Mouse (Mus musculus): Measurements from ENCODE around the gene Fen1. TPM values are rescaled to one million over a fixed set of nuclear protein-coding genes. Genes with fewer than 3 reads are reported as not detected.
A peak's percentile ranks its signal among the peaks of the same experiment; 100 is the strongest.

Fen1 gene
- polyA plus RNA-seq, 1 experiment, result 83.7 TPM

DNA sequence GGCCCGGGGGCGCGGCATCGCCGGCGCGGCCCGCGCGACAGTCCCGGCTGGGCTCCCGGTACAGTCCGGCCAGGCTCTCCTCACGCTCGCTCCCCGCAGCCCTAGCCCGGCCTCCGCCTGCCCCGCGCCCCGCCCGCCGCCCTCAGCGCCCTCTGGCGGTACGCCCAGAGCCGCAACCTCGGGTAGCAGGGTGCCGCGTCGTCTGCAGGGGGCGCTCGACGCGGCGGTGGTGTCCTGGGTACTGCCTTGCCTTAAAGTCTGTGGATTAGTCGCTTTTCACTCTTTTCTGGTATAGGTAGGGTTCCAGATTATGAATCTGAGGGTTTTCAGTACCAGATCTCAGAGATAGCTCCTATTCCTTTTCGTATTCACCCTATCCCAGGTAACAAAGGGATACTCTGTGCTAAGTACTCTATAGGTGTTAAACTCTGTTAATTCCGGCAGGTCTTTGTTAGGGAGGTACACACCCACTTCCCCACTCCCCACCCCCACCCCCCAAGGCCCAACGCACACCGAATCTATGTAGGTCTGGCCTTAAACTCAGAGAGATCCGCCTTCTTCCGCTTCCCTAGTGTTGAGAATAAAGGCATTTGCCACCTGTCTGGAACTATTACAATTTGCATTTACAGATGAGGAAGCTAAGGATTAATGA is 36.8 kb upstream of the Fen1 start, which contains the start of gene Myrf:
Gene Myrf, minus strand, starts transcription at position 95 of the 652 bp plus-strand sequence.
- peak; percentile 100 for TF ChIP-seq CTCF (IDR thresholded peaks at IDR 0.05; ENCODE audit: control insufficient read depth, insufficient read depth, insufficient read length)
- TF ChIP-seq CEBPB (IDR thresholded peaks at IDR 0.05; ENCODE audit: low read depth), result no peak
- no peak for TF ChIP-seq MYOD1 (IDR thresholded peaks at IDR 0.05; ENCODE audit: control insufficient read depth, insufficient read length, low read depth)
- no peak for TF ChIP-seq USF1 (IDR thresholded peaks at IDR 0.05; ENCODE audit: low read depth)
- Histone ChIP-seq H3K4me3 (ENCODE audit: insufficient read depth, poor library complexity, severe bottlenecking) (no peak within 1 kb of the TSS), H3K36me3 (ENCODE audit: control insufficient read depth, insufficient read depth) (no peaks in the 10 kb centered on the region), H3K79me2 (ENCODE audit: control insufficient read depth, insufficient read depth) (no peaks in the 10 kb centered on the region), H3ac (ENCODE audit: control insufficient read depth, insufficient read length, low read depth) (peak within 1 kb of the TSS; percentile 4), H3K79me3 (ENCODE audit: low read depth) (no peaks in the 10 kb centered on the region), H3K27me3 (ENCODE audit: control insufficient read depth, insufficient read depth, insufficient read length) (peaks cover under 1% of the 10 kb centered on the region)

DNA sequence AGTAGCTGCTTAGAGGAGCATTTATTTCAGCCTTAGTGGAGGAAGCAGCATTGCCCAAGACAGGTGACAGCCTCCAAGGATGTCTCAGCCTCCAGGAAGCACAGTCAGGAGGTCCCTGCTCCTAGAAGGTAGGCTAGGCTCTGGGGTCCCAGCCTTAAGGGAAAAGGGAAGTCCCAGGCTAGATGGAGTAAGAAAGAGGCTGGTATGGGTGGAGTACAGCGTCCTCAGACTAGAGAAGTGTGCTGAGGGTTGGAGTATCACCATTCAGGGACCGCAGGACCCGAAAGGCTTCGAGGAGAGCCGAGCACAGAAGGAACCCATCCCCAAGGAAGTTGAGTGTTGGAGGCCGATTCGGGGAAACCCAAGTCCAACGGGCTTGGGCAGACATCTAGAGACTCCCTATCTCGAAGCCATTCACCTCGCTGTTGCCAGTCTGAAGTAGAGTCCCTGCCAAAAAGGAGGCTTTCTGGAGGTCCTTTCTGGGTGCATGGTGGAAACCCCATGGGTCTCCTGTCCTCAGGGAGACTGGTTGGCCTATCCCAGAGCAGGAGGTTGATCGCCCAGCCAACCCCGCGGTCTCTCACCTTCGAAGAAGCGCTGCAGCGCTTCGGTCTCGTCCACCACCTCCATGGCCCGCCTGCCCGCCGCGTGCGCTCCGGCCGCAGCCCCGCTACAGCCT is 36.1 kb upstream of the Fen1 start:
- H3K27me3 ChIP-seq (ENCODE audit: control insufficient read depth, insufficient read depth, insufficient read length), result peaks cover 7% of the 10 kb centered on the region
- TF ChIP-seq MYOD1 (IDR thresholded peaks at IDR 0.05; ENCODE audit: control insufficient read depth, insufficient read length, low read depth) (no peak), MAX (IDR thresholded peaks at IDR 0.05) (no peak), FOSL1 (IDR thresholded peaks at IDR 0.05; ENCODE audit: insufficient read depth, low read length, poor library complexity, severe bottlenecking) (no peak), CTCF (IDR thresholded peaks at IDR 0.05; ENCODE audit: control insufficient read depth, insufficient read depth, insufficient read length) (no peak), MYOG (IDR thresholded peaks at IDR 0.05; ENCODE audit: control insufficient read depth, extremely low read depth, insufficient read length) (no peak), USF1 (IDR thresholded peaks at IDR 0.05; ENCODE audit: low read depth) (no peak), CEBPB (IDR thresholded peaks at IDR 0.05; ENCODE audit: low read depth) (no peak)
- no peak overlapping the region for H3K4me3 ChIP-seq (ENCODE audit: insufficient read depth, poor library complexity, severe bottlenecking)
- H3K79me2 ChIP-seq (ENCODE audit: control insufficient read depth, insufficient read depth), result no peaks in the 10 kb centered on the region
- H3ac ChIP-seq (ENCODE audit: control insufficient read depth, insufficient read length, low read depth), result peak overlapping the region; percentile 4
- no peaks in the 10 kb centered on the region for H3K36me3 ChIP-seq (ENCODE audit: control insufficient read depth, insufficient read depth)
- no peaks in the 10 kb centered on the region for H3K79me3 ChIP-seq (ENCODE audit: low read depth)

DNA sequence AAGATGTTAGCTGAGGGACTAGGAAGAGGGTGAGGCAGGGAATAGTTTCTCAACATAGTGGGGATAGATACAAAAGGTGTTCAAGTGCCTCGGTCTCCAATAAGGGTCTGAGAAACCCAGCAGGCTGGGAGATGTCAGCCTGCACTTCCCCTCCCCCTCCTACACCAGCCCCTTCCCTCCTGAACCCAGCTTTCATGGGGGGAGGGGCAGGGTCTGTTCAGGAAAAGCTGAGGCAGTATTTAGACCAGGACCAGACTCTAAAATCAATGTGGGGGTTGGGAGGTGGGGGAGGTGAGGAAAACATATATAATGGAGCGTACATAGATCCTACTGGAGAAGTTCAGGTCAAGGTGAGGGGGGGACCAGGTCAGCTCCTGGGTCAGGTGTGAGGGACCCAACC is 35.5 kb upstream of the Fen1 start:
- Histone ChIP-seq H3K36me3 (ENCODE audit: control insufficient read depth, insufficient read depth) (no peaks in the 10 kb centered on the region), H3K4me3 (ENCODE audit: insufficient read depth, poor library complexity, severe bottlenecking) (no peak overlapping the region)
- TF ChIP-seq CTCF (IDR thresholded peaks at IDR 0.05; ENCODE audit: control insufficient read depth, insufficient read depth, insufficient read length), result no peak
- TF ChIP-seq CEBPB (IDR thresholded peaks at IDR 0.05; ENCODE audit: low read depth), result no peak
- no peak for TF ChIP-seq FOSL1 (IDR thresholded peaks at IDR 0.05; ENCODE audit: insufficient read depth, low read length, poor library complexity, severe bottlenecking)

DNA sequence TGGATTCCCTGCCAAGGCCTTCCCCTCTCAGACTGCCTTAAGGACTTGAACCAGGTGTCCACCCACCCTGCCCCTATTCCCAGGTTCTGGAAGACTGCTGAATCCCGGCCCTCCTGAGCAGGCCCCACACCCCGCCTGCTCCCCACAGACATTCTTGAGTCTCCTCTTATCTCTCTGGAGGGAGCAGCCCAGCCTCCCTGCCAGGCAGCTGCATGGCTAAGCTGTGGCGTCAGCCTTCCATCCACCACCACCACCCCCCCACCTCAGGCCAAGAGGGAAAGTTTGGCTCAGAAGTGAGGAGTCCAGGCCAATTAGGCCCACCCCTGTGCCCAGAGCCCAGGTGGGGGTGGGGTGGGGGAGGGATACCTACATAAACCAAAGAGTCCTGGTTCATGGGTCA is 34.5 kb upstream of the Fen1 start:
- Histone ChIP-seq H3K27me3 (ENCODE audit: control insufficient read depth, insufficient read depth, insufficient read length) (peaks cover 20% of the 10 kb centered on the region), H3K36me3 (ENCODE audit: control insufficient read depth, insufficient read depth) (no peaks in the 10 kb centered on the region), H3K79me2 (ENCODE audit: control insufficient read depth, insufficient read depth) (no peaks in the 10 kb centered on the region), H3ac (ENCODE audit: control insufficient read depth, insufficient read length, low read depth) (no peak overlapping the region), H3K4me3 (ENCODE audit: insufficient read depth, poor library complexity, severe bottlenecking) (no peak overlapping the region), H3K79me3 (ENCODE audit: low read depth) (no peaks in the 10 kb centered on the region)
- TF ChIP-seq CEBPB (IDR thresholded peaks at IDR 0.05; ENCODE audit: low read depth), result no peak
- no peak for TF ChIP-seq MYOG (IDR thresholded peaks at IDR 0.05; ENCODE audit: control insufficient read depth, extremely low read depth, insufficient read length)
- no peak for TF ChIP-seq USF1 (IDR thresholded peaks at IDR 0.05; ENCODE audit: low read depth)
- TF ChIP-seq FOSL1 (IDR thresholded peaks at IDR 0.05; ENCODE audit: insufficient read depth, low read length, poor library complexity, severe bottlenecking), result no peak
- no peak for TF ChIP-seq MAX (IDR thresholded peaks at IDR 0.05)
- TF ChIP-seq MYOD1 (IDR thresholded peaks at IDR 0.05; ENCODE audit: control insufficient read depth, insufficient read length, low read depth), result no peak

More for the DNA sequence above, 35.5 kb upstream of the Fen1 start:
- Histone ChIP-seq H3K79me3 (ENCODE audit: low read depth) (no peaks in the 10 kb centered on the region), H3ac (ENCODE audit: control insufficient read depth, insufficient read length, low read depth) (no peak overlapping the region), H3K79me2 (ENCODE audit: control insufficient read depth, insufficient read depth) (no peaks in the 10 kb centered on the region), H3K27me3 (ENCODE audit: control insufficient read depth, insufficient read depth, insufficient read length) (peaks cover 13% of the 10 kb centered on the region)

DNA sequence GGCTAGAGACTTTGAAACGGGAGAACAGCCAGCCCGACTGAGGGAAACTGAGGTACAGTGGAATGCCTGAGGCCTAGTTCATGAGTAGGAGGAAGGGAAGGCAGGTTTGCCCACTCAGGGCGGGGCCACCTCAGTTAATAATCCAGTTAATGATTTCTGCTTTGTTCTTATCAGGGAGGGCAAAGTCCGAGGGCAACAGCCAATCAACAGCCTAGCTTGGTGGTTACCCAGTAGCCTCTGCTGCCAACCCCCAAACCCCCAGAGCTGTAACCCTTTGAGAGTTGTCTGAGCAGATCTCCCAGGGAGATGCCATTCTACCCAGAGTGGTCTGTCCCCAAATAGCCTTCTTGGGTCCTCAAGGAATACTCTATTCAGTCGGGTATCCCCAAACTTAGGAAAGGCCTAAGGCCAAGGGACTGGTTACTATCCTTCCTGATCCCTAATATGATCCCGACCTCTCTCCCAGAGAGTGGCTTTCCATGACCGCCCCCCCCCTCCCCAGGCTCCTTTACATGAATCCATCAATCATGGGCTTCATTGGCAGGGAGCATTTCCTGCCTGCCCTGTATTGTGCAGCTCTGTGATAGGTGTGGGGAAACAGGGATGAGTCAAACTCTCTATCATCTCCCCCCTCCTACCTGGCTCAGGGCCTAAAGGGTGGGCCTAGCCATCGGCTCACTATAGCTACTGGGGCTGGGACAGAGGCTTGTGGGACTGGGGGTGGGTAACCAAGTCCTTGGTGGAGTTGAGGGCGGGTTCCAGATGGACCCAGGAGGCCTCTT is 32.0 kb upstream of the Fen1 start:
- Histone ChIP-seq H3K27me3 (ENCODE audit: control insufficient read depth, insufficient read depth, insufficient read length) (peaks cover 45% of the 10 kb centered on the region), H3K79me2 (ENCODE audit: control insufficient read depth, insufficient read depth) (no peaks in the 10 kb centered on the region), H3K79me3 (ENCODE audit: low read depth) (no peaks in the 10 kb centered on the region), H3K36me3 (ENCODE audit: control insufficient read depth, insufficient read depth) (no peaks in the 10 kb centered on the region), H3ac (ENCODE audit: control insufficient read depth, insufficient read length, low read depth) (no peak overlapping the region), H3K4me3 (ENCODE audit: insufficient read depth, poor library complexity, severe bottlenecking) (no peak overlapping the region)
- TF ChIP-seq USF1 (IDR thresholded peaks at IDR 0.05; ENCODE audit: low read depth) (no peak), MYOD1 (IDR thresholded peaks at IDR 0.05; ENCODE audit: control insufficient read depth, insufficient read length, low read depth) (no peak), CEBPB (IDR thresholded peaks at IDR 0.05; ENCODE audit: low read depth) (no peak), MYOG (IDR thresholded peaks at IDR 0.05; ENCODE audit: control insufficient read depth, extremely low read depth, insufficient read length) (no peak), MAX (IDR thresholded peaks at IDR 0.05) (no peak), FOSL1 (IDR thresholded peaks at IDR 0.05; ENCODE audit: insufficient read depth, low read length, poor library complexity, severe bottlenecking) (no peak), CTCF (IDR thresholded peaks at IDR 0.05; ENCODE audit: control insufficient read depth, insufficient read depth, insufficient read length) (no peak)

Data from C2C12 (cell line).